Mouse (Mus musculus): ENCODE measurements around the gene Fxyd2. TPM values are rescaled to one million over a fixed set of nuclear protein-coding genes. Genes with fewer than 3 reads are reported as not detected.

Gene Fxyd2
- polyA plus RNA-seq, 1 experiment from 2014 or later = 2.5 TPM

DNA sequence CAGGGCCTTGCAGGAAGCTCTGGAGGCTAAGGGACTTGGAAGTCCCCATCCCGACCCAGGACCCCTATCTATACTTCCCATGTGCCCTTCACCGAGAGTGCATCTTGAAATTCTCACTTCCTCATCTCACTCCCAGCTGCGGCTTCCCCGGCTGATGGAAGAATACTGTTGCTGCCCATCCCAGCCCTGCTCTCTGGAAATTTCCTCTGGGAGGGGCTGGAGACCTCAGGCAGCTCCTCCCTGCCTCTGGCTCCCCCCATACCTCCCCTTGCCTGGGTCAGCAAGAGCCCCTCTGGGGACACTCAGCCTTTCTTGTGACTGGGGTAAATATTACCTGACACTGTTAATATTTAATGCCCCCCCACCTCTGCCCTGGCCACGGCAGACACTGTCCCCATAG is 6.2 kb downstream of the Fxyd2 start:
- Histone ChIP-seq H3K9me3 (ENCODE audit: control insufficient read depth, low read length) (no peaks in the 10 kb centered on the region), H3K4me1 (replicated peaks; ENCODE audit: control insufficient read depth, insufficient read depth, low read length) (0 out of 2 replicates have a peak, but pooled peaks cover 4% of the 10 kb centered on the region), H3K4me2 (ENCODE audit: low read depth, low read length) (no peak overlapping the region), H3K4me3 (ENCODE audit: low read length) (no peak overlapping the region), H3K9ac (ENCODE audit: low read length) (no peak overlapping the region), H3K27me3 (ENCODE audit: control insufficient read depth, insufficient read depth, low read depth, low read length) (no peaks in the 10 kb centered on the region), H3K27ac (ENCODE audit: low read length) (no peak overlapping the region), H3K36me3 (ENCODE audit: control insufficient read depth, insufficient read depth, low read length) (no peaks in the 10 kb centered on the region)
- no peak for ATAC-seq (ENCODE audit: low read depth)
- WGBS = 45% methylated on average over 5 of the region's 5 CpGs

DNA sequence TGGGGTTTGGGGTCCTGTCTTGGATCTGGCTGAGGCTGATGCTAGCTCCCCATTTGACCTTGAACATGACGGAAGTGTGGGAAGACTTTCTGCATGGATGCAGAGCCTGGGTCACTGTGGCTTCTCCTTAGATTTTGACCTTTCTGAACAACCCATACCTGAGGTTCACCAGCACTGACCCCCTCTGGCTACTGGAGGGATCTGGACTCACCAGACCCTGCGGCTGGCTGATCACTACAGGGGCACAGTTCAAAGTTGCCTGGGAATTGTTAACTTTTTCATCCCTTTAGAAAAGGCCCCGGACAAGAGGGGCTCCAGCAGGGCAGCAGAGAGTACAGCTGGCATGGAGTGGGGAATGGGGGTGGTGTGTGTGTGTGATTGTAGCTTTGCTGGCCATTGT is 7.3 kb downstream of the Fxyd2 start:
- Histone ChIP-seq H3K4me2 (ENCODE audit: low read depth, low read length) (no peak overlapping the region), H3K27ac (ENCODE audit: low read length) (no peak overlapping the region)
- 64% methylated on average over 3 of the region's 3 CpGs for WGBS

GRCm38 (mm10) chr9:45407706-45408675 is 8.5 kb downstream of the Fxyd2 start:
- Histone ChIP-seq H3K27me3 (ENCODE audit: control insufficient read depth, insufficient read depth, low read depth, low read length) (no peaks in the 10 kb centered on the region), H3K4me3 (ENCODE audit: low read length) (peak overlapping the region; percentile 33), H3K9me3 (ENCODE audit: control insufficient read depth, low read length) (no peaks in the 10 kb centered on the region), H3K4me2 (ENCODE audit: low read depth, low read length) (peak overlapping the region; percentile 55), H3K36me3 (ENCODE audit: control insufficient read depth, insufficient read depth, low read length) (no peaks in the 10 kb centered on the region), H3K27ac (ENCODE audit: low read length) (no peak overlapping the region), H3K4me1 (replicated peaks; ENCODE audit: control insufficient read depth, insufficient read depth, low read length) (0 out of 2 replicates have a peak, but pooled peaks cover 4% of the 10 kb centered on the region), H3K9ac (ENCODE audit: low read length) (0 out of 2 replicates have a peak overlapping the region, but pooled peaks have one; percentile 8)
- peak; percentile 76 for ATAC-seq (ENCODE audit: low read depth)
- 34% methylated on average over 33 of the region's 33 CpGs for WGBS

More for the DNA sequence above, 7.3 kb downstream of the Fxyd2 start:
- H3K4me3 ChIP-seq (ENCODE audit: low read length) = no peak overlapping the region
- H3K36me3 ChIP-seq (ENCODE audit: control insufficient read depth, insufficient read depth, low read length) = no peaks in the 10 kb centered on the region
- no peak for ATAC-seq (ENCODE audit: low read depth)
- H3K9me3 ChIP-seq (ENCODE audit: control insufficient read depth, low read length) = no peaks in the 10 kb centered on the region
- no peak overlapping the region for H3K9ac ChIP-seq (ENCODE audit: low read length)
- 0 out of 2 replicates have a peak, but pooled peaks cover 4% of the 10 kb centered on the region for H3K4me1 ChIP-seq (replicated peaks; ENCODE audit: control insufficient read depth, insufficient read depth, low read length)
- no peaks in the 10 kb centered on the region for H3K27me3 ChIP-seq (ENCODE audit: control insufficient read depth, insufficient read depth, low read depth, low read length)

DNA sequence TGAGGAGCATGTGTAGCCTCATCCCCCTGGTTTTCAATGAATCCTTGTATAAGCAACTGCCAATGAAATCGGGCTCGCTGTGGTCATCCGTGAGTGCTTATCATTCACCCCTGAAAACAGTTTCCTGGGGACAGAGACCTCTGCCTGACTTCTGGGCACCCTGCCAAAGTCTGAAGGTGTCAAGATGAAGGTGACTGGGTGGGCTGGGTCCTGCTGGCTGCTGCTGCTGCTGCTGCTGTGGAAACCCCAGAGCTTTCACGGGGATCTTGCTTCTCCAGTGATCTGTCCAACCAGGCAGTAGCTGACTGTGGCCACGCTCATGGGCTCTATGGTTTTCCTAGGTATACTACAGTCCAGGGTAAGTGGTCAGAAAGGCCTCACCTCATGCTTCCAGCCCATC is 10.7 kb downstream of the Fxyd2 start:
- Histone ChIP-seq H3K9me3 (ENCODE audit: control insufficient read depth, low read length) (no peaks in the 10 kb centered on the region), H3K4me1 (replicated peaks; ENCODE audit: control insufficient read depth, insufficient read depth, low read length) (0 out of 2 replicates have a peak, but pooled peaks cover 4% of the 10 kb centered on the region), H3K36me3 (ENCODE audit: control insufficient read depth, insufficient read depth, low read length) (no peaks in the 10 kb centered on the region), H3K27me3 (ENCODE audit: control insufficient read depth, insufficient read depth, low read depth, low read length) (no peaks in the 10 kb centered on the region), H3K4me2 (ENCODE audit: low read depth, low read length) (no peak overlapping the region), H3K27ac (ENCODE audit: low read length) (no peak overlapping the region), H3K4me3 (ENCODE audit: low read length) (no peak overlapping the region), H3K9ac (ENCODE audit: low read length) (no peak overlapping the region)
- no peak for ATAC-seq (ENCODE audit: low read depth)
- WGBS = 53% methylated on average over 5 of the region's 5 CpGs

GRCm38 (mm10) chr9:45410614-45411013 is 11.1 kb downstream of the Fxyd2 start:
- Histone ChIP-seq H3K4me1 (replicated peaks; ENCODE audit: control insufficient read depth, insufficient read depth, low read length) (0 out of 2 replicates have a peak, but pooled peaks cover 4% of the 10 kb centered on the region), H3K9me3 (ENCODE audit: control insufficient read depth, low read length) (no peaks in the 10 kb centered on the region), H3K4me2 (ENCODE audit: low read depth, low read length) (no peak overlapping the region), H3K4me3 (ENCODE audit: low read length) (no peak overlapping the region), H3K27ac (ENCODE audit: low read length) (no peak overlapping the region), H3K27me3 (ENCODE audit: control insufficient read depth, insufficient read depth, low read depth, low read length) (no peaks in the 10 kb centered on the region), H3K9ac (ENCODE audit: low read length) (no peak overlapping the region), H3K36me3 (ENCODE audit: control insufficient read depth, insufficient read depth, low read length) (no peaks in the 10 kb centered on the region)
- WGBS = 73% methylated on average over 2 of the region's 2 CpGs
- no peak for ATAC-seq (ENCODE audit: low read depth)

- Histone ChIP-seq H3K36me3 (ENCODE audit: control insufficient read depth, insufficient read depth, low read length) (no peaks in the 10 kb centered on the region), H3K4me2 (ENCODE audit: low read depth, low read length) (no peak overlapping the region), H3K27ac (ENCODE audit: low read length) (no peak overlapping the region), H3K9ac (ENCODE audit: low read length) (no peak overlapping the region), H3K27me3 (ENCODE audit: control insufficient read depth, insufficient read depth, low read depth, low read length) (no peaks in the 10 kb centered on the region), H3K4me1 (replicated peaks; ENCODE audit: control insufficient read depth, insufficient read depth, low read length) (0 out of 2 replicates have a peak, but pooled peaks cover 4% of the 10 kb centered on the region), H3K4me3 (ENCODE audit: low read length) (no peak overlapping the region), H3K9me3 (ENCODE audit: control insufficient read depth, low read length) (no peaks in the 10 kb centered on the region)
- ATAC-seq (ENCODE audit: low read depth) = no peak
- 66% methylated on average over 3 of the region's 3 CpGs for WGBS
Measured at GRCm38 (mm10) chr9:45411111-45411510, 11.6 kb downstream of the Fxyd2 start.

DNA sequence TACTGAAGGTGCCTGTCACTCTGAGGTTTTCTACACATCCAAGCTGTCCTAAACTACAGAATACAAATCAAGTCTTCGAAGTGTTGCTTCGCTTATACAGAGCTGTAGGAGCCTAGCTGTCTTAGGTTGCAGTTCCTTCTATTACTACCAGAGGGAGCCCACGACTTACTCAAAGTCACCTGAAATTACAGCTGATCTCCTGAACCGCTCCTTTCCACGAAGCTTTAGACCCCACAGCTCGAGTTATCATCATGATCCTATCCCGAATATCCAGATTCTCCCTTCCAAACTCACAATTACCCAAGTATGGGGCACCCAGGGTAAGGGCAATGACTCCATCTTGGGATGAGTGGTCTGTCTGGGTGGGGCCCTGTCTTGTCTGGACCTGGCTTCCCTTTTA is 12.3 kb downstream of the Fxyd2 start:
- Histone ChIP-seq H3K36me3 (ENCODE audit: control insufficient read depth, insufficient read depth, low read length) (no peaks in the 10 kb centered on the region), H3K27me3 (ENCODE audit: control insufficient read depth, insufficient read depth, low read depth, low read length) (no peaks in the 10 kb centered on the region), H3K4me2 (ENCODE audit: low read depth, low read length) (peak overlapping the region; percentile 34), H3K4me3 (ENCODE audit: low read length) (no peak overlapping the region), H3K27ac (ENCODE audit: low read length) (no peak overlapping the region), H3K9me3 (ENCODE audit: control insufficient read depth, low read length) (no peaks in the 10 kb centered on the region), H3K9ac (ENCODE audit: low read length) (no peak overlapping the region), H3K4me1 (replicated peaks; ENCODE audit: control insufficient read depth, insufficient read depth, low read length) (0 out of 2 replicates have a peak, but pooled peaks cover 4% of the 10 kb centered on the region)
- WGBS = 18% methylated on average over 7 of the region's 7 CpGs
- 0 out of 2 replicates have a peak, but pooled peaks have one; percentile 30 for ATAC-seq (ENCODE audit: low read depth)

- H3K9ac ChIP-seq (ENCODE audit: low read length) = no peak overlapping the region
- H3K27me3 ChIP-seq (ENCODE audit: control insufficient read depth, insufficient read depth, low read depth, low read length) = no peaks in the 10 kb centered on the region
- ATAC-seq (ENCODE audit: low read depth) = peak; percentile 51
- H3K4me1 ChIP-seq (replicated peaks; ENCODE audit: control insufficient read depth, insufficient read depth, low read length) = 0 out of 2 replicates have a peak, but pooled peaks cover 4% of the 10 kb centered on the region
- no peak overlapping the region for H3K4me3 ChIP-seq (ENCODE audit: low read length)
- no peaks in the 10 kb centered on the region for H3K36me3 ChIP-seq (ENCODE audit: control insufficient read depth, insufficient read depth, low read length)
- H3K4me2 ChIP-seq (ENCODE audit: low read depth, low read length) = peak overlapping the region; percentile 34
- H3K9me3 ChIP-seq (ENCODE audit: control insufficient read depth, low read length) = no peaks in the 10 kb centered on the region
- WGBS = 7% methylated on average over 10 of the region's 10 CpGs
- no peak overlapping the region for H3K27ac ChIP-seq (ENCODE audit: low read length)
Measured at GRCm38 (mm10) chr9:45412287-45412686, 12.8 kb downstream of the Fxyd2 start.

DNA sequence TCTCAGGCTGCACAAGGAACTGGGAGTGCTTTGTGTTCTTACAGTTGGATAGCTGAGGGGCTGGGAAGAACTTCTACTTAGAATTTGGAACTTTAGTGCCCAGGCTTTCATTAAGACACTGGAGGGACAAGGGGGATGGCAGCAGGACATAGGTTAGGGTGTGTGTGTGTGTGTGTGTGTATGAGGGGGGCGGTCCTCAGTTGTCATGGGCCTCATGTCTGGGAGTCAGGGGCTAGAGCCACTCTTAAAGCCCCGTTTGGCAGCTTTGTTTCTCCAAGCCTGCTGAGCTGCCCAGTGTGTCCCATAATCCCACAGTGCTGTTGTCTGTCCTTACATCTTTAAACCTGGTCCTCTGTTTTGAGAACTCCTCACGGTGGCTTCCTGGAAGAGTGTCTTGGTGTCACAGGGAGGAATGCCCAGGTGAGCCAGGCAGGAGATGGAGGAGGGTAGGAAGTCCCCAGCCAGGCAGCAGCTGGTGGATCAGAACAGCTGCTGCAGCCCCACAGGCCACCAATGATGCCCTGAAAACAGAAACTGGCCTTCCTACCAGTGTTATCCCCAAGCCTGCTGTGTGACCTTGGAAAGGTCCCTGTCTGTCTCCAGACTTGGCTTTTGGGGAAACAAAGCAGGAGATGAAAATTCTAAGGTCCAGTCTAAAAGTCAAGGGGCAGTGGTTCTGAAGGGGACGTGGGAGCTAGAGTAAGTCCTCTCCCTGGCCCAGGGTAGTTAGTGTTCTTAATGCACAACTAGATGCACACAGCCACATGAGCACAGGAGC is 13.4 kb downstream of the Fxyd2 start:
- 77% methylated on average over 4 of the region's 4 CpGs for WGBS
- Histone ChIP-seq H3K4me3 (ENCODE audit: low read length) (no peak overlapping the region), H3K4me2 (ENCODE audit: low read depth, low read length) (no peak overlapping the region), H3K27ac (ENCODE audit: low read length) (no peak overlapping the region), H3K9ac (ENCODE audit: low read length) (no peak overlapping the region), H3K4me1 (replicated peaks; ENCODE audit: control insufficient read depth, insufficient read depth, low read length) (0 out of 2 replicates have a peak, but pooled peaks cover 4% of the 10 kb centered on the region), H3K27me3 (ENCODE audit: control insufficient read depth, insufficient read depth, low read depth, low read length) (no peaks in the 10 kb centered on the region), H3K9me3 (ENCODE audit: control insufficient read depth, low read length) (no peaks in the 10 kb centered on the region), H3K36me3 (ENCODE audit: control insufficient read depth, insufficient read depth, low read length) (no peaks in the 10 kb centered on the region)
- ATAC-seq (ENCODE audit: low read depth) = no peak
